Mouse (Mus musculus): ENCODE measurements around the gene Aff3. TPM values are rescaled to one million over a fixed set of nuclear protein-coding genes. Genes with fewer than 3 reads are reported as not detected.

Aff3 gene
- polyA plus RNA-seq, 2 experiments, result 0.18 to 0.22 TPM

GRCm38 (mm10) chr1:38294336-38294695 is 370.4 kb downstream of the Aff3 start:
- Histone ChIP-seq H3K4me2 (ENCODE audit: low read depth) (no peak overlapping the region), H3K4me3 (ENCODE audit: insufficient read depth in 1 of 2, low read depth in 2 of 2, low read length in 2 of 2) (no peak overlapping the region), H3K4me1 (replicated peaks; ENCODE audit: control insufficient read depth in 2 of 2, insufficient read depth in 2 of 2, low read length in 1 of 2) (no peaks in the 10 kb centered on the region), H3K27ac (no peak overlapping the region), H3K27me3 (ENCODE audit: control insufficient read depth, insufficient read depth, low read length) (no peaks in the 10 kb centered on the region), H3K9me3 (ENCODE audit: control insufficient read depth, low read length) (no peaks in the 10 kb centered on the region), H3K9ac (replicated peaks) (no peak overlapping the region), H3K36me3 (replicated peaks; ENCODE audit: control insufficient read depth, insufficient read depth, low read depth) (no peaks in the 10 kb centered on the region)
- ATAC-seq (ENCODE audit: insufficient read depth), result no peak
- no peak for DNase-seq (ENCODE audit: low read depth in 3 of 3, low spot score in 3 of 3)
- TF ChIP-seq EP300 (IDR thresholded peaks at IDR 0.05; ENCODE audit: low read depth) (no peak), CTCF (IDR thresholded peaks at IDR 0.05; ENCODE audit: low read depth) (no peak)
- 77% methylated on average over 9 of the region's 9 CpGs for WGBS (ENCODE audit: insufficient replicate concordance)

GRCm38 (mm10) chr1:38293671-38294335 is 371.0 kb downstream of the Aff3 start:
- TF ChIP-seq CTCF (IDR thresholded peaks at IDR 0.05; ENCODE audit: low read depth) (no peak), EP300 (IDR thresholded peaks at IDR 0.05; ENCODE audit: low read depth) (no peak)
- Histone ChIP-seq H3K4me3 (ENCODE audit: insufficient read depth in 1 of 2, low read depth in 2 of 2, low read length in 2 of 2) (no peak overlapping the region), H3K9me3 (ENCODE audit: control insufficient read depth, low read length) (no peaks in the 10 kb centered on the region), H3K4me2 (ENCODE audit: low read depth) (no peak overlapping the region), H3K9ac (replicated peaks) (no peak overlapping the region), H3K27ac (no peak overlapping the region), H3K27me3 (ENCODE audit: control insufficient read depth, insufficient read depth, low read length) (no peaks in the 10 kb centered on the region), H3K4me1 (replicated peaks; ENCODE audit: control insufficient read depth in 2 of 2, insufficient read depth in 2 of 2, low read length in 1 of 2) (no peaks in the 10 kb centered on the region), H3K36me3 (replicated peaks; ENCODE audit: control insufficient read depth, insufficient read depth, low read depth) (no peaks in the 10 kb centered on the region)
- DNase-seq (ENCODE audit: low read depth in 3 of 3, low spot score in 3 of 3) (no peak), ATAC-seq (ENCODE audit: insufficient read depth) (no peak)
- 63% methylated on average over 12 of the region's 12 CpGs for whole genome bisulfite sequencing (ENCODE audit: insufficient replicate concordance)

GRCm38 (mm10) chr1:38292851-38293250 is 371.9 kb downstream of the Aff3 start:
- no peak overlapping the region for H3K27ac ChIP-seq
- no peaks in the 10 kb centered on the region for H3K27me3 ChIP-seq (ENCODE audit: control insufficient read depth, insufficient read depth, low read length)
- no peaks in the 10 kb centered on the region for H3K4me1 ChIP-seq (replicated peaks; ENCODE audit: control insufficient read depth in 2 of 2, insufficient read depth in 2 of 2, low read length in 1 of 2)
- no peaks in the 10 kb centered on the region for H3K9me3 ChIP-seq (ENCODE audit: control insufficient read depth, low read length)
- 53% methylated on average over 4 of the region's 4 CpGs for WGBS (ENCODE audit: insufficient replicate concordance)
- no peak overlapping the region for H3K9ac ChIP-seq (replicated peaks)
- no peak overlapping the region for H3K4me3 ChIP-seq (ENCODE audit: insufficient read depth in 1 of 2, low read depth in 2 of 2, low read length in 2 of 2)
- no peaks in the 10 kb centered on the region for H3K36me3 ChIP-seq (replicated peaks; ENCODE audit: control insufficient read depth, insufficient read depth, low read depth)
- H3K4me2 ChIP-seq (ENCODE audit: low read depth), result no peak overlapping the region
- no peak for ATAC-seq (ENCODE audit: insufficient read depth)
- no peak for TF ChIP-seq CTCF (IDR thresholded peaks at IDR 0.05; ENCODE audit: low read depth)
- TF ChIP-seq EP300 (IDR thresholded peaks at IDR 0.05; ENCODE audit: low read depth), result no peak
- no peak for DNase-seq (ENCODE audit: low read depth in 3 of 3, low spot score in 3 of 3)

- ATAC-seq (ENCODE audit: insufficient read depth) (no peak), DNase-seq (ENCODE audit: low read depth in 3 of 3, low spot score in 3 of 3) (no peak)
- no peaks in the 10 kb centered on the region for H3K9me3 ChIP-seq (ENCODE audit: control insufficient read depth, low read length)
- H3K4me3 ChIP-seq (ENCODE audit: insufficient read depth in 1 of 2, low read depth in 2 of 2, low read length in 2 of 2), result no peak overlapping the region
- no peak for TF ChIP-seq EP300 (IDR thresholded peaks at IDR 0.05; ENCODE audit: low read depth)
- TF ChIP-seq CTCF (IDR thresholded peaks at IDR 0.05; ENCODE audit: low read depth), result no peak
- H3K36me3 ChIP-seq (replicated peaks; ENCODE audit: control insufficient read depth, insufficient read depth, low read depth), result no peaks in the 10 kb centered on the region
- 42% methylated on average over 6 of the region's 6 CpGs for WGBS (ENCODE audit: insufficient replicate concordance)
- no peak overlapping the region for H3K27ac ChIP-seq
- no peak overlapping the region for H3K4me2 ChIP-seq (ENCODE audit: low read depth)
- H3K4me1 ChIP-seq (replicated peaks; ENCODE audit: control insufficient read depth in 2 of 2, insufficient read depth in 2 of 2, low read length in 1 of 2), result no peaks in the 10 kb centered on the region
- H3K9ac ChIP-seq (replicated peaks), result no peak overlapping the region
- H3K27me3 ChIP-seq (ENCODE audit: control insufficient read depth, insufficient read depth, low read length), result no peaks in the 10 kb centered on the region
Measured at GRCm38 (mm10) chr1:38291915-38292314, 372.8 kb downstream of the Aff3 start.

- no peak overlapping the region for H3K4me2 ChIP-seq (ENCODE audit: low read depth)
- no peak overlapping the region for H3K9ac ChIP-seq (replicated peaks)
- no peaks in the 10 kb centered on the region for H3K9me3 ChIP-seq (ENCODE audit: control insufficient read depth, low read length)
- no peaks in the 10 kb centered on the region for H3K27me3 ChIP-seq (ENCODE audit: control insufficient read depth, insufficient read depth, low read length)
- DNase-seq (ENCODE audit: low read depth in 3 of 3, low spot score in 3 of 3) (no peak), ATAC-seq (ENCODE audit: insufficient read depth) (no peak)
- H3K4me1 ChIP-seq (replicated peaks; ENCODE audit: control insufficient read depth in 2 of 2, insufficient read depth in 2 of 2, low read length in 1 of 2), result no peaks in the 10 kb centered on the region
- 49% methylated on average over 4 of the region's 4 CpGs for WGBS (ENCODE audit: insufficient replicate concordance)
- no peak overlapping the region for H3K4me3 ChIP-seq (ENCODE audit: insufficient read depth in 1 of 2, low read depth in 2 of 2, low read length in 2 of 2)
- H3K27ac ChIP-seq, result no peak overlapping the region
- no peaks in the 10 kb centered on the region for H3K36me3 ChIP-seq (replicated peaks; ENCODE audit: control insufficient read depth, insufficient read depth, low read depth)
- TF ChIP-seq EP300 (IDR thresholded peaks at IDR 0.05; ENCODE audit: low read depth), result no peak
- no peak for TF ChIP-seq CTCF (IDR thresholded peaks at IDR 0.05; ENCODE audit: low read depth)
Measured at GRCm38 (mm10) chr1:38291497-38291896, 373.3 kb downstream of the Aff3 start.
